Mouse (Mus musculus) megakaryocyte, embryonic 14.5 days (primary cell): ENCODE data around the gene Jmjd1c.
A peak's percentile ranks its signal among the peaks of the same experiment; 100 is the strongest.

Experiments
- FLI1 ChIP-seq: IDR thresholded peaks from 2 replicates; pipeline ENCODE4 v1.6.1; 2012; ENCODE audit warnings: low read length, inconsistent platforms, mixed read lengths
- GATA1 ChIP-seq: IDR thresholded peaks from 3 replicates; pipeline ENCODE4 v1.6.1; 2012; ENCODE audit warnings: mixed read lengths, low read length, inconsistent platforms, borderline replicate concordance

DNA sequence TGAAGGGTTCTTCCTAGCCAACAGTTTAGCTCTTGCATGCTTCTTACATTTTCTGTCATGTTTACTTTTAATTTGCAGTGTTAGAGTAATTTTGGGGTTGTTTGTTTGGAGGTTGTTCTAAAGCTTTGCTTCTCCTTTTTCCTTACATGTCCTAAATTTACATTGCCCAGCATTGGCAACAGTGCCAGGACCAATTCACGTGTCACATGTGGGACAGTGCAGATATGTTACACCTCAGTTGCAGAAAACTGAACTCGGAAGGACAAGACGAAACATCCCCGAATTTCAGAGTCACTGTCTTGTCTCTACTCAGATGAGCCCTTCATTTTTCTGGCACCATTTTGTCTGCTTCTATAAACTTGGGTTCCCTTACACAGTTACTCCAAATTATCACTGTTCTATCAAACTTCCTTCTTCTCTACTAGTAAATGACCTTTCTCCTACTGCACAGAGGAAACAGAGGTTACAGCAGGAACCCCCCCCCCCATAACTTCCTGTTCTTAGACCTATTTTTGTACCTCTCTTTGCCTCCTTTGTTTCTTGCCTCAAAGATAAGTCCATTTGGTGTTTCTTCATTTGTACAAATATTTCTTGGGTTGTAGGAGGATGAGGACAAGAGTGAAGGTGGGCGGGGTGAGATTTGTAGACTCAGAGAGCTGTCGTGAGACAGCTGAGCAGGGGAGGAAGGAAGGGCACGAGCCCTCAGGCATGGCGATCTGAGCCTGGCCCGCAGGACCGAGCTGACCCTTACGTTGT is 108.9 kb downstream of the Jmjd1c start:
- TF ChIP-seq GATA1 (no peak), FLI1 (0 out of 2 replicates have a peak, but pooled peaks have one; percentile 17)
